Mouse (Mus musculus) midbrain, embryonic 11.5 days (tissue): ENCODE results near the gene Stk25. TPM values are rescaled to one million over a fixed set of nuclear protein-coding genes. Genes with fewer than 3 reads are reported as not detected.

Experiments
- ATAC-seq: fragments of 200-750 bp; cut with Nextera tagmentation; 2 replicates; pipeline ENCODE4 v1.8.0; 2017; ENCODE audit warnings: moderate TSS enrichment, moderate library complexity; ENCODE audit not compliant: low FRiP score
- DNase-seq: peaks from one replicate; pipeline ENCODE4 v3.0.0; 2015; ENCODE audit warnings: low spot score; ENCODE audit errors: missing footprints
- H3K27ac ChIP-seq: fragments of 300-500 bp; sonication (generic); 2 replicates; pipeline ENCODE4 v1.5.1; 2014; ENCODE audit warnings: low read depth, low read length
- H3K27me3 ChIP-seq: fragments of 300-500 bp; sonication (generic); 2 replicates; pipeline ENCODE4 v1.6.1; 2014; ENCODE audit warnings: mild to moderate bottlenecking, low read length, moderate library complexity, mixed read lengths; ENCODE audit not compliant: control insufficient read depth, insufficient read depth
- H3K36me3 ChIP-seq: fragments of 300-500 bp; sonication (generic); 2 replicates; pipeline ENCODE4 v1.6.1; 2014; ENCODE audit warnings: mild to moderate bottlenecking, low read length, moderate library complexity, mixed read lengths; ENCODE audit not compliant: control insufficient read depth, insufficient read depth
- H3K4me1 ChIP-seq: fragments of 300-500 bp; sonication (generic); 2 replicates; pipeline ENCODE4 v1.6.1; 2014; ENCODE audit warnings: low read length; ENCODE audit not compliant: control insufficient read depth, insufficient read depth
- H3K4me2 ChIP-seq: fragments of 300-500 bp; sonication (generic); 2 replicates; pipeline ENCODE4 v1.6.1; 2014; ENCODE audit warnings: mild to moderate bottlenecking, moderate library complexity
- H3K4me3 ChIP-seq: fragments of 300-500 bp; sonication (generic); 2 replicates; pipeline ENCODE4 v1.5.1; 2014; ENCODE audit warnings: low read depth, low read length
- H3K9ac ChIP-seq: fragments of 300-500 bp; sonication (generic); 2 replicates; pipeline ENCODE4 v1.6.1; 2014; ENCODE audit warnings: low read length
- H3K9me3 ChIP-seq: fragments of 300-500 bp; sonication (generic); 2 replicates; pipeline ENCODE4 v1.6.1; 2016; ENCODE audit warnings: low read length; ENCODE audit not compliant: control insufficient read depth
- WGBS: fragments of 180-500 bp; shearing (Covaris S2); extraction: QIAGEN DNeasy Blood & Tissue Kit; methylation state at CpG from one replicate; pipeline ENCODE4 v1.1.7; 2014; 5-methylcytosine and 5-hydroxymethylcytosine counted together
- polyA plus RNA-seq: library from polyadenylated mRNA; unstranded; fragments of >200 nt; fragmentation: Nextera tagmentation; extraction: Ambion mirVana; gene quantifications from 2 replicates; pipeline ENCODE4 v1.2.1, GENCODE M21; 2014

The Stk25 gene
- polyA plus RNA-seq, 1 experiment from 2014 or later, result 187 TPM

- no peak for DNase-seq
- no peak for ATAC-seq
- Histone ChIP-seq H3K9me3 (no peaks in the 10 kb centered on the region), H3K36me3 (0 out of 2 replicates have a peak, but pooled peaks cover 4% of the 10 kb centered on the region), H3K4me1 (peaks cover 13% of the 10 kb centered on the region), H3K4me3 (peak overlapping the region; percentile 94), H3K4me2 (peak overlapping the region; percentile 89), H3K9ac (peak overlapping the region; percentile 87), H3K27ac (peak overlapping the region; percentile 63), H3K27me3 (no peaks in the 10 kb centered on the region)
- WGBS, result under 1% methylated on average over 58 of the region's 58 CpGs
Observed at GRCm38 (mm10) chr1:93635091-93635579, 23.3 kb downstream of the Stk25 start.

- Histone ChIP-seq H3K27me3 (no peaks in the 10 kb centered on the region), H3K9ac (peak overlapping the region; percentile 87), H3K27ac (no peak overlapping the region), H3K4me1 (peaks cover 13% of the 10 kb centered on the region), H3K9me3 (no peaks in the 10 kb centered on the region), H3K4me2 (peak overlapping the region; percentile 89), H3K36me3 (0 out of 2 replicates have a peak, but pooled peaks cover 4% of the 10 kb centered on the region), H3K4me3 (peak overlapping the region; percentile 94)
- ATAC-seq (no peak), DNase-seq (peak; percentile 86)
- WGBS, result 18% methylated on average over 6 of the region's 6 CpGs
Observed at GRCm38 (mm10) chr1:93634481-93634891, 24.0 kb downstream of the Stk25 start.

GRCm38 (mm10) chr1:93632723-93633122, 25.7 kb downstream of the Stk25 start:
- Histone ChIP-seq H3K4me2 (no peak overlapping the region), H3K27me3 (no peaks in the 10 kb centered on the region), H3K4me3 (no peak overlapping the region), H3K9me3 (no peaks in the 10 kb centered on the region), H3K4me1 (peaks cover 13% of the 10 kb centered on the region), H3K27ac (no peak overlapping the region), H3K36me3 (peaks cover 4% of the 10 kb centered on the region; the same call in 1 of the 2 replicates), H3K9ac (no peak overlapping the region)
- no peak for DNase-seq
- WGBS, result 95% methylated on average over 3 of the region's 3 CpGs
- ATAC-seq, result no peak

- Histone ChIP-seq H3K4me1 (peaks cover 10% of the 10 kb centered on the region), H3K9me3 (no peaks in the 10 kb centered on the region), H3K27me3 (no peaks in the 10 kb centered on the region), H3K27ac (no peak overlapping the region), H3K36me3 (peaks cover 14% of the 10 kb centered on the region), H3K4me3 (no peak overlapping the region), H3K9ac (no peak overlapping the region), H3K4me2 (no peak overlapping the region)
- no peak for ATAC-seq
- WGBS, result 88% methylated on average over 3 of the region's 3 CpGs
- no peak for DNase-seq
Observed at GRCm38 (mm10) chr1:93630796-93631195, 27.7 kb downstream of the Stk25 start.

GRCm38 (mm10) chr1:93624502-93624901, 34.0 kb downstream of the Stk25 start:
- H3K36me3 ChIP-seq, result peaks cover 33% of the 10 kb centered on the region
- no peaks in the 10 kb centered on the region for H3K27me3 ChIP-seq
- WGBS, result 100% methylated on average over 1 of the region's 1 CpGs
- DNase-seq, result no peak
- no peak overlapping the region for H3K9ac ChIP-seq
- H3K4me2 ChIP-seq, result no peak overlapping the region
- no peaks in the 10 kb centered on the region for H3K4me1 ChIP-seq
- H3K4me3 ChIP-seq, result no peak overlapping the region
- H3K27ac ChIP-seq, result no peak overlapping the region
- no peaks in the 10 kb centered on the region for H3K9me3 ChIP-seq
- no peak for ATAC-seq

GRCm38 (mm10) chr1:93618948-93619347, 39.5 kb downstream of the Stk25 start:
- Histone ChIP-seq H3K4me1 (no peaks in the 10 kb centered on the region), H3K4me3 (no peak overlapping the region), H3K4me2 (no peak overlapping the region), H3K36me3 (peaks cover 11% of the 10 kb centered on the region; the same call in 1 of the 2 replicates), H3K27ac (no peak overlapping the region), H3K9me3 (no peaks in the 10 kb centered on the region), H3K27me3 (no peaks in the 10 kb centered on the region), H3K9ac (no peak overlapping the region)
- ATAC-seq (peak; percentile 61; the same call in 1 of the 2 replicates), DNase-seq (no peak)
- 84% methylated on average over 5 of the region's 5 CpGs for WGBS

- Histone ChIP-seq H3K27me3 (no peaks in the 10 kb centered on the region), H3K9ac (no peak overlapping the region), H3K4me2 (no peak overlapping the region), H3K9me3 (no peaks in the 10 kb centered on the region), H3K36me3 (peaks cover 7% of the 10 kb centered on the region; the same call in 1 of the 2 replicates), H3K4me3 (no peak overlapping the region), H3K4me1 (no peaks in the 10 kb centered on the region), H3K27ac (no peak overlapping the region)
- WGBS, result 83% methylated on average over 4 of the region's 4 CpGs
- ATAC-seq (no peak), DNase-seq (no peak)
Observed at GRCm38 (mm10) chr1:93618059-93618748, 40.3 kb downstream of the Stk25 start.

- no peak overlapping the region for H3K27ac ChIP-seq
- peak; percentile 53 for DNase-seq
- no peak overlapping the region for H3K4me3 ChIP-seq
- H3K36me3 ChIP-seq, result no peaks in the 10 kb centered on the region
- H3K27me3 ChIP-seq, result no peaks in the 10 kb centered on the region
- WGBS, result 84% methylated on average over 8 of the region's 8 CpGs
- no peak overlapping the region for H3K4me2 ChIP-seq
- H3K9me3 ChIP-seq, result no peaks in the 10 kb centered on the region
- ATAC-seq, result no peak
- no peaks in the 10 kb centered on the region for H3K4me1 ChIP-seq
- H3K9ac ChIP-seq, result no peak overlapping the region
Observed at GRCm38 (mm10) chr1:93609762-93610161, 48.7 kb downstream of the Stk25 start.

GRCm38 (mm10) chr1:93608696-93609245, 49.7 kb downstream of the Stk25 start:
- no peak overlapping the region for H3K4me2 ChIP-seq
- no peak overlapping the region for H3K9ac ChIP-seq
- WGBS, result 85% methylated on average over 4 of the region's 4 CpGs
- H3K27me3 ChIP-seq, result no peaks in the 10 kb centered on the region
- no peak overlapping the region for H3K27ac ChIP-seq
- H3K9me3 ChIP-seq, result no peaks in the 10 kb centered on the region
- no peak for ATAC-seq
- H3K4me1 ChIP-seq, result no peaks in the 10 kb centered on the region
- H3K36me3 ChIP-seq, result no peaks in the 10 kb centered on the region
- DNase-seq, result peak; percentile 59
- H3K4me3 ChIP-seq, result no peak overlapping the region
